Mouse (Mus musculus): Measurements from ENCODE around the gene Tmc6. TPM values are rescaled to one million over a fixed set of nuclear protein-coding genes. Genes with fewer than 3 reads are reported as not detected.

Tmc6 gene
- polyA plus RNA-seq (2012; ENCODE audit: insufficient read depth, insufficient read length, missing spikeins), result 3.7 and 7.2 TPM in 2 replicates

DNA sequence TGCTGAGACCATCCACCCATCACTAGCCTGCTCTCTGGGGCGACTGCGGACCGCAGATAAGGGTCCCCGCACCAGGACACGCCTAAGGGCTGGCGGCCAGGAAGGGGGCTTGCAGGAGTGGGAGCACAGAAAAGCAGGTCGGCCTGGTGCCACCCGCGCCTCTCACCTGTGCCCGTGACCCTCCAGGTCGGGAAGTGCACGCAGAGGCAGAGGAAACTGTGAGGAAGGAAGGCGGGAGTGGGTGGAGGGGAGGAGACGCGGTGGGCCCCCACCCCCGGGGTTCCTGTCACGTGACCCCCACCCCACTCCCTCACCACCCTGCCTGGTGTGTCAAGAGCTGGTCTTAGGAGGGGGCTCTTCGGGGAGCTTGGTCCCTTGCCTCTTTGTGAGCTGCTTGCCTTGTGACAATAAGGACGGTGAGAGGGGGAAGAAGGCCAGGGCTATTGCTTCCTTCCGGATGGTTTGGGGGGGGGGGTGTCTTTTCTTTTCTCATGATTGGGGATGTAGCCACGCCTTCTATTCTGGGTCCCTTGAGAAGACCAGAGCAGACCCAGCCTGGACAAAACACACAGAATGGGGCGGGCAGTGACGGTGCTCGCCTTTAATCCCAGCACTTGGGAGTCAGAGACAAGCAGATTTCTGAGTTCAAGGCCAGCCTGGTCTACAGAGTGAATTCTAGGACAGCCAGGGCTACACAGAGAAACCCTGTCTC lies at the start of gene Tmc6, which contains the start of gene Tmc8:
Gene Tmc6 (minus strand): TSS at position 206 of the 712 bp plus-strand sequence.
Gene Tmc8 (plus strand): TSS at position 84 of the 712 bp plus-strand sequence.
- H3K4me3 ChIP-seq (ENCODE audit: insufficient read depth, low read depth, low read length), result peak within 1 kb of the TSS; percentile 77
- peak within 1 kb of the TSS; percentile 99 for H3K27ac ChIP-seq (replicated peaks; ENCODE audit: low read depth, low read length)
- H3K4me1 ChIP-seq (ENCODE audit: control insufficient read depth, insufficient read depth, insufficient read length, low read length), result peaks cover 6% of the 10 kb centered on the region; the same call in 1 of the 2 replicates

- H3K4me1 ChIP-seq (ENCODE audit: control insufficient read depth, insufficient read depth, insufficient read length, low read length), result peaks cover 31% of the 10 kb centered on the region
- no peak overlapping the region for H3K4me3 ChIP-seq (ENCODE audit: insufficient read depth, low read depth, low read length)
- H3K27ac ChIP-seq (replicated peaks; ENCODE audit: low read depth, low read length), result peak overlapping the region; percentile 62
These were observed 48.4 kb upstream of the Tmc6 start for GRCm38 (mm10) chr11:117830401-117830800.

GRCm38 (mm10) chr11:117829671-117830215 lies 47.7 kb upstream of the Tmc6 start:
- peaks cover 31% of the 10 kb centered on the region for H3K4me1 ChIP-seq (ENCODE audit: control insufficient read depth, insufficient read depth, insufficient read length, low read length)
- H3K4me3 ChIP-seq (ENCODE audit: insufficient read depth, low read depth, low read length), result no peak overlapping the region
- H3K27ac ChIP-seq (replicated peaks; ENCODE audit: low read depth, low read length), result peak overlapping the region; percentile 62

- peaks cover 31% of the 10 kb centered on the region for H3K4me1 ChIP-seq (ENCODE audit: control insufficient read depth, insufficient read depth, insufficient read length, low read length)
- peak overlapping the region; percentile 69 for H3K27ac ChIP-seq (replicated peaks; ENCODE audit: low read depth, low read length)
- H3K4me3 ChIP-seq (ENCODE audit: insufficient read depth, low read depth, low read length), result no peak overlapping the region
These were observed 47.0 kb upstream of the Tmc6 start for GRCm38 (mm10) chr11:117828888-117829604.

DNA sequence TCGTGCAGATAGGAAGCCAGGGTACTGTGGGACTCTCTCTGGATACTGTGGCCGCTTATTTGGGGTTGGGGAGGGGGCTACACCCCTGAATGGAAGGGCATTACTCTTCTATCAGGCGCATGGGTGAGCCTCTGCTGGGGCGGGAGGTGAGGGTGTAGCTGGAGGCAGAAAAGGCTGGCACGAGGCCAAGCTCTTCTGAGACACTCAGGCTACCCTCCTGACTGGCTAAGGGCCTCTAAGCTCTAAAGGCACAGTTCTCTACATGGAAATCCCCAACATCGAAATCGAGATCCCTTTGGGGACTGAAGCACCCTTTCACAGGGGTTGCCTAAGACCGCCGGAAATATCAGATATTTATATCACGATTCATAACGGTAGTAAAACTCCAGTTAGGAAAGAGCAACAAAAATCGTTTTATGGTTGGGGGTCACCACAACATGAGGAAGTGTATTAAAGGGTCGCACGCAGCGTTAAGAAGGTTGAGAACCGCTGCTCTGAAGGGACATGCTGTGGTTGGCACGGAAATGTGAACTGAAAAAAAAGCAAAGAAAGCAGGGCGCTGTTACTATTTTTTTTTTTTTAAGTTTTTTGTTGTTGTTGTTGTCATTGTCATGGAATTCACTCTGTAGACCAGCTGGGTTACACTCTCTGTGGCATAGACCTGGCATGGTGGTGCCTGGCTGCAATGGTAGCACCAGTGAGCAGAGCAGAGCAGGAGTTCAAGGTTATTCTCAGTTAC lies 46.3 kb upstream of the Tmc6 start:
- peaks cover 31% of the 10 kb centered on the region for H3K4me1 ChIP-seq (ENCODE audit: control insufficient read depth, insufficient read depth, insufficient read length, low read length)
- H3K27ac ChIP-seq (replicated peaks; ENCODE audit: low read depth, low read length), result peak overlapping the region; percentile 69
- H3K4me3 ChIP-seq (ENCODE audit: insufficient read depth, low read depth, low read length), result no peak overlapping the region

DNA sequence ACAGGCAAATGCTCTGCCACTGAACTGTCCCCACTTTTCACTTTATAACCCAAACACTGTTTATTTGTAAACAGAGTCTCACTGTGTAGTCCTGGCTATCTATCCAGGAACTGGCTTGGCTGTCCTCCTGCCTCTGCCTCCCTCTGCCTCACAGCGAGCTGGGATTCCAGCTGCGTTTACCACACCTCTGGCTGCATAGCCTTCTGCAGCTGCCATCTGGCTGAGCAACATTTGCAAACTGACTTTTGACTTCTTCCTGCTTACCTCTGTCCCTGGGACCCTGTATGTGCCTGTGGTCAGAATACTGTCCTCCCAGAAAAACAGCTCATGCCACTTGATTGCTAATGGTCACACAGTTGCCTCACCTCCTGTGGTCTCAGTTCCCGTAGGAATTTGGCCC lies 45.4 kb upstream of the Tmc6 start:
- peaks cover 39% of the 10 kb centered on the region for H3K4me1 ChIP-seq (ENCODE audit: control insufficient read depth, insufficient read depth, insufficient read length, low read length)
- no peak overlapping the region for H3K27ac ChIP-seq (replicated peaks; ENCODE audit: low read depth, low read length)
- no peak overlapping the region for H3K4me3 ChIP-seq (ENCODE audit: insufficient read depth, low read depth, low read length)

DNA sequence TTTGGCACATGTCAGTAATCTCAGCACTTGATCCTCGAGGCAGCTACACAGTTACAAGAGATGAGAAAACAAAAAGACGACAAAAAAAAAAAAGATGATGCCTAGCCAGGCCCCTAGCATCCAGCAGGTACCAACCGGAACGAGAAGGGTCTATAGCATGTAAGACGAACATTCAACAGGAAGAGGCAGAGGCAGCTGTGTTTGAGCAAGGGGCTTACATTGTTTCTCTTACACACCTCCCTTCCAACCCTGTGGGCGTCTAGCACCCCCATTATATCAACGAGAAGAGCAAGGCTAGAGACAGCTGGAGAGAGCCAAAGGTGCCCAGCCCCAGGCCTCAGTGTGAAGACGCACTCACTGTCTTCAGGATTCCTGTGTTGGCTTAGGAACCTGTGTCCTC lies 44.9 kb upstream of the Tmc6 start:
- H3K4me1 ChIP-seq (ENCODE audit: control insufficient read depth, insufficient read depth, insufficient read length, low read length), result peaks cover 37% of the 10 kb centered on the region
- H3K4me3 ChIP-seq (ENCODE audit: insufficient read depth, low read depth, low read length), result no peak overlapping the region

GRCm38 (mm10) chr11:117826164-117826563 lies 44.2 kb upstream of the Tmc6 start:
- Histone ChIP-seq H3K4me3 (ENCODE audit: insufficient read depth, low read depth, low read length) (no peak overlapping the region), H3K4me1 (ENCODE audit: control insufficient read depth, insufficient read depth, insufficient read length, low read length) (peaks cover 35% of the 10 kb centered on the region)

More for the DNA sequence above, 44.9 kb upstream of the Tmc6 start:
- H3K27ac ChIP-seq (replicated peaks; ENCODE audit: low read depth, low read length), result no peak overlapping the region

GRCm38 (mm10) chr11:117825333-117826101 lies 43.5 kb upstream of the Tmc6 start, which contains the start of the genes Afmid and Tk1:
Gene Afmid (plus strand): TSS chr11:117825924.
Gene Tk1 (minus strand): TSS chr11:117826092.
- peaks cover 35% of the 10 kb centered on the region for H3K4me1 ChIP-seq (ENCODE audit: control insufficient read depth, insufficient read depth, insufficient read length, low read length)
- H3K27ac ChIP-seq (replicated peaks; ENCODE audit: low read depth, low read length), result no peak within 1 kb of the TSS
- peak within 1 kb of the TSS; percentile 24 for H3K4me3 ChIP-seq (ENCODE audit: insufficient read depth, low read depth, low read length)

More at GRCm38 (mm10) chr11:117826164-117826563, 44.2 kb upstream of the Tmc6 start:
- H3K27ac ChIP-seq (replicated peaks; ENCODE audit: low read depth, low read length), result no peak overlapping the region

DNA sequence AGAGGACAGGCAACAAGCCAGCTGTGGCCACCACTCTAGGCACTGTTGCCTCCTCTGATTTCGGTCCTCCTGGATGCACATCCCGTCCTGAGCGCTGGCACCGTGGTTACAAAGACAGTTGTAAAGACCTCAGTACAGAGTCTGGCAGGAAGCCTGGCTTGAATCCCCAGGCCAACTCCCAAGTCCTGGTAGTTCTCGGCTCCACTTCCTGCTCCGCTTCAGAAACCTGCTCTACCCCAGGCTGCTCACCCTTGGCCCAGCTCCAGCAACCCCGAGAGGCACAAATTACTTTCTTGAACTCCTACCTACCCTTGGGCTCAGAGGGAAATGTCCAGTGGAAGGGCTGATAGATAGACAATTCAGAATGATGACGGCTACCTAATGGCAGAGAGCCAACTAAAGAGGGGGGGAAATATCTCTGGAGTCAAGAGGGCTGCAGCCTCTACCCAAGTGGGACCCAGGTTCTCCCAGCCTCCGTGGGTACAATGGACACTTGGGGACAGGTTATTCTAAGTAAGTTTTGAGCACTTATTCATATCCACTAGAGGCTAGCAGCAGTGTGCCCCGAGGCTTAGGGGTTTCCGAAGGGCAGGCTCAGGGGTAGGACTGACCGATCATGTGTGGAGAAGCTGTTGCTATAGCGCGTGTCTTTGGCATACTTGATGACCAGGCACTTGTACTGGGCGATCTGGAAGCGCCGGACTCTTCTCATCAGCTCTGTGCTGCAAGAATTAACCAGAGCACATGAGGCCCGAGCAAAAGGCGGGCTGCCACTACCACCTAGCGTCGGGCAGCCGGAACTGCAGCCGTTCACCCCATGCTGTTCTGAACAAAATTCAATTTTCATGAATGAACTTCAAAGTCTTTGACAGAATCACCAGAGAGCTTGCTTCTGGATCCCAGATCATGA lies 42.3 kb upstream of the Tmc6 start:
- H3K27ac ChIP-seq (replicated peaks; ENCODE audit: low read depth, low read length), result no peak overlapping the region
- H3K4me3 ChIP-seq (ENCODE audit: insufficient read depth, low read depth, low read length), result peak overlapping the region; percentile 4; the same call in 1 of the 2 replicates
- H3K4me1 ChIP-seq (ENCODE audit: control insufficient read depth, insufficient read depth, insufficient read length, low read length), result peaks cover 24% of the 10 kb centered on the region

DNA sequence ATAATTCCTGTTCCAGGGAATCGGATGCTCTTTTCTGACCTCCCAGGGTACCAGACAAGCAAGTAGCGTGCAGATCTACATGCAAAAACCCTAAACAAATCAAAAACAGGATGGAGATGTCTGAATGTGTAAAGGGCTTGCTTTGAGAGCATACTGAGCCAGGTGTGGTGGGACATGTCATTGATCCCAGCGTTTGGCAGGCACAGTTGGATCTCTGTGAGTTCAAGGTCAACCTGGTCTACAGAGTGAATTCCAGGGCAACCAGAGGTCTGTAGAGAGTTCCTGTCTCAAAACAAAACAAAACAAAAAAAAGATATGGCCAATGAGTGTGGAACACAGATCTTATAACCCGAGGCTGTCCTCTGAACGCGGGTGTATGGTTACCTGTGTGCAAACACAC lies 41.4 kb upstream of the Tmc6 start:
- peaks cover 18% of the 10 kb centered on the region for H3K4me1 ChIP-seq (ENCODE audit: control insufficient read depth, insufficient read depth, insufficient read length, low read length)
- H3K4me3 ChIP-seq (ENCODE audit: insufficient read depth, low read depth, low read length), result no peak overlapping the region
- H3K27ac ChIP-seq (replicated peaks; ENCODE audit: low read depth, low read length), result no peak overlapping the region

DNA sequence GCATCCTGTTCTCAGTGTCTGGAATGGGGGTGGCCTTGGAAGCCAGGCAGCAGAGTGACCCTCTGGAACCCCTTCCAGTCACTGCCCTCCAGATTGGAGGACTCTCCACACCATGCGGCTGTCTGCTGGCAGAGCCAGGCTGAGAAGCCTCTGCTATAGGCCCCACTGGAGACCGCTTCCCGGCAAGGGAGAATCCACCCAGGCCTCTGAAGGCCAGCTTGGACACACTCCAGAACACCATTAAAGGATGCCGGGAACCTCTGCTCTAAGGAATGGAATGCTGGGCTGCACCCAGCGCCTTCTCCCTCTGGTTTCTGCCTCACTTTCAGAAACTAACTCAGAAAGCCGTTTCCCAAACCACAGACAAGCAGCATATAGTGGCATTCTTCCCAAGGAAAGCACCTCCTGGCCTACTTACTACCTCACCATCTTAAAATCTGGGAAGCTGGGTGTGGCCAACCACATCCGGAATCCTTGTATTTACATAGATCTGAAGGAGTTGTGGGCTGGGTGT lies 40.8 kb upstream of the Tmc6 start:
- Histone ChIP-seq H3K27ac (replicated peaks; ENCODE audit: low read depth, low read length) (no peak overlapping the region), H3K4me3 (ENCODE audit: insufficient read depth, low read depth, low read length) (no peak overlapping the region), H3K4me1 (ENCODE audit: control insufficient read depth, insufficient read depth, insufficient read length, low read length) (peaks cover 12% of the 10 kb centered on the region)

DNA sequence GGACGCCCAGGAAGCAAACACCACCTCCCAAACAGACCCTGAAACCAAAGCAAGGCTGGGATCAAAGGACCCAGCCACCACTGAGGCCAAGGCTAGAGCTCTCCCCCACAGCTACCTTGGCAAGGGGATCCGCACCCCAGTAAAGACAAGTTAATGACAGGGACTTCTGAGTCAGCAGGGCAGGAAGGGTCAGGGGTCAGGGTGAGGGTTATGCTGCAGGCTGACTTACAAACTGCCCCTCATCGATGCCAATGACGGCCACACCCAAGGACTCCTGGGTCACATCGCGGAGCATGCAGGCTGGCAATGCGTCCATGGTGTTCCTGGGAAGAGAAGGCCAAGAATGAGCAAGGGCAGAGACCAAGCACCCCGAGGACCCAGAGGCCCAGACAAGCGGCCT lies 39.9 kb upstream of the Tmc6 start:
- Histone ChIP-seq H3K27ac (replicated peaks; ENCODE audit: low read depth, low read length) (no peak overlapping the region), H3K4me3 (ENCODE audit: insufficient read depth, low read depth, low read length) (no peak overlapping the region), H3K4me1 (ENCODE audit: control insufficient read depth, insufficient read depth, insufficient read length, low read length) (peaks cover 11% of the 10 kb centered on the region)
